Comparison of ENCODE assay signal across 14 mouse cellular contexts in the genomic region with DNA sequence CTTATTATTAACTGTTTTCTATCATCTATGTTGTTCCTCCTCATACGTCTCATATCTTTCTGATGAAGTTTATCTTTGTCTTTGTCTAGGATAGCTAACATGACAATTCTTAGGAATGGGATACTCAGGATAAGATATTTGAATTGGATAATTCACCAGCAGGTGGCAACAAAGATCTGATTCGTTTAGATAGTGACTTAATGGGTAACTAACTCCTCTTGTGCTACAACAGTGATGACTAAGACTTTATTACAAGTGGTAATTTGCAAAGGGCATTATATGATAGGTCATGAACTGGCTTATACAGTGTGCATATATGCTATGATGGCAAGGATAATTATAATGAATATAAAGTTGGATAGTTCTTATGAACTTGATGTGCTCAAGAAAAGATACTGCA.
DNase-seq lines count a peak whose midpoint lies in the region; ATAC-seq and TF ChIP-seq lines count a peak whose summit lies in the region.
"Had no signal": no experiment of that assay in that cellular context is flagged by ENCODE, and none has a peak within 500 bp of the region (broad histone marks: within the 10 kb centered on the region; RNA-seq: fewer than 3 reads in every experiment).

No protein-coding gene starts in this region.

- intact Hi-C loops in left cerebral cortex, adult 2 months (cut with DNase I), result loop anchor here (5.0 kb wide), 1 partner anchor 1126 kb away; no protein-coding TSS in a partner anchor
- intact Hi-C loops in left cerebral cortex, postnatal 4 days (cut with DNase I), result no loop called here

- H3K27me3 ChIP-seq in forebrain, embryonic 13.5 days, result no peaks in the 10 kb centered on the region
- no peaks in the 10 kb centered on the region for H3K27me3 ChIP-seq in forebrain, embryonic 10.5 days (ENCODE audit: poor library complexity, severe bottlenecking)
- H3K27me3 ChIP-seq: heart, embryonic 13.5 days; limb, embryonic 13.5 days; midbrain, embryonic 15.5 days had no signal

- H3K9me3 ChIP-seq in forebrain, embryonic 13.5 days (replicated peaks), result no peaks in the 10 kb centered on the region
- H3K9me3 ChIP-seq in forebrain, embryonic 10.5 days, result no peaks in the 10 kb centered on the region
- H3K9me3 ChIP-seq: heart, embryonic 13.5 days; limb, embryonic 13.5 days; midbrain, embryonic 15.5 days had no signal

- H3K4me3 ChIP-seq in forebrain, embryonic 13.5 days, result no peak overlapping the region
- H3K4me3 ChIP-seq in forebrain, embryonic 10.5 days, result no peak overlapping the region
- H3K4me3 ChIP-seq in left cerebral cortex, adult 2 months, result no peak overlapping the region
- H3K4me3 ChIP-seq: gastrocnemius, adult 2 months; heart, embryonic 13.5 days; limb, embryonic 13.5 days; midbrain, embryonic 15.5 days had no signal

- H3K4me1 ChIP-seq in forebrain, embryonic 13.5 days, result no peaks in the 10 kb centered on the region
- no peaks in the 10 kb centered on the region for H3K4me1 ChIP-seq in forebrain, embryonic 10.5 days
- H3K4me1 ChIP-seq: heart, embryonic 13.5 days; limb, embryonic 13.5 days; midbrain, embryonic 15.5 days had no signal

- H3K9ac ChIP-seq in forebrain, embryonic 13.5 days, result no peak overlapping the region
- H3K9ac ChIP-seq: heart, embryonic 13.5 days; limb, embryonic 13.5 days; midbrain, embryonic 15.5 days had no signal

- WGBS in forebrain, embryonic 13.5 days, result 53% methylated on average over 2 of the region's 2 CpGs
- WGBS in forebrain, embryonic 10.5 days, result 70% methylated on average over 2 of the region's 2 CpGs

- H3K27ac ChIP-seq in forebrain, embryonic 13.5 days, result no peak overlapping the region
- H3K27ac ChIP-seq in forebrain, embryonic 10.5 days, result no peak overlapping the region
- no peak overlapping the region for H3K27ac ChIP-seq in left cerebral cortex, adult 2 months
- H3K27ac ChIP-seq: gastrocnemius, adult 2 months; heart, embryonic 13.5 days; limb, embryonic 13.5 days; midbrain, embryonic 15.5 days had no signal

- no peak for DNase-seq in forebrain, embryonic 10.5 days (ENCODE audit: extremely low spot score, low spot score)
- no peak for DNase-seq in left cerebral cortex, adult 2 months (ENCODE audit: extremely low spot score in 1 of 2, low spot score in 2 of 2)
- DNase-seq in left cerebral cortex, postnatal 4 days, result no peak
- peak; percentile 51 for DNase-seq in ES-CJ7 (ENCODE audit: low read depth, low spot score)
- DNase-seq in embryo, embryonic 9.5 days (ENCODE audit: extremely low spot score), result peak; percentile 1
- DNase-seq in B cell, adult 2 months, result no peak
- no peak for DNase-seq in kidney, adult 18-20 months
- DNase-seq: cerebellum, adult 8-10 months; gastrocnemius, adult 2 months had no signal

- peak; percentile 63; the same call in 1 of the 2 replicates for ATAC-seq in forebrain, embryonic 13.5 days
- ATAC-seq: CD4-positive, CD25-positive, alpha-beta regulatory T cell, adult 4 months; midbrain, embryonic 15.5 days had no signal

- no peaks in the 10 kb centered on the region for H3K36me3 ChIP-seq in forebrain, embryonic 13.5 days (ENCODE audit: poor library complexity, severe bottlenecking)
- H3K36me3 ChIP-seq in forebrain, embryonic 10.5 days (replicated peaks), result no peaks in the 10 kb centered on the region
- H3K36me3 ChIP-seq: heart, embryonic 13.5 days; limb, embryonic 13.5 days; midbrain, embryonic 15.5 days had no signal

- H3K4me2 ChIP-seq in forebrain, embryonic 13.5 days, result no peak overlapping the region
- H3K4me2 ChIP-seq: heart, embryonic 13.5 days; limb, embryonic 13.5 days; midbrain, embryonic 15.5 days had no signal

- peak; percentile 43 for TF ChIP-seq CTCF in left cerebral cortex, adult 2 months (IDR thresholded peaks at IDR 0.05)

Comparison
In these comparisons a context has a peak if more than half of its experiments do, and no peak if none do; other contexts are left out.
1. DNase-seq: peak in ES-CJ7 (single experiment) and embryo, embryonic 9.5 days (single experiment); none in forebrain, embryonic 10.5 days (single experiment), left cerebral cortex, adult 2 months (0 of 2), left cerebral cortex, postnatal 4 days (single experiment), B cell, adult 2 months (0 of 2) and kidney, adult 18-20 months (single experiment).